Mouse (Mus musculus): ENCODE measurements around the gene Inpp5b.

Inpp5b gene

GRCm38 (mm10) chr4:124765802-124766565 is 24.3 kb downstream of the Inpp5b start:
- DNase-seq (ENCODE audit: low spot score), result peak; percentile 43

GRCm38 (mm10) chr4:124766566-124766940 is 24.9 kb downstream of the Inpp5b start:
- DNase-seq (ENCODE audit: low spot score), result no peak

- no peak for DNase-seq (ENCODE audit: low spot score)
Measured at GRCm38 (mm10) chr4:124768963-124769591, 27.4 kb downstream of the Inpp5b start.

GRCm38 (mm10) chr4:124770624-124771023 is 29.0 kb downstream of the Inpp5b start:
- no peak for DNase-seq (ENCODE audit: low spot score)

- DNase-seq (ENCODE audit: low spot score), result no peak
Measured at GRCm38 (mm10) chr4:124772125-124772524, 30.5 kb downstream of the Inpp5b start.

GRCm38 (mm10) chr4:124773449-124773848 is 31.8 kb downstream of the Inpp5b start:
- no peak for DNase-seq (ENCODE audit: low spot score)

GRCm38 (mm10) chr4:124773995-124774394 is 32.3 kb downstream of the Inpp5b start:
- DNase-seq (ENCODE audit: low spot score), result no peak

GRCm38 (mm10) chr4:124774429-124774828 is 32.8 kb downstream of the Inpp5b start:
- DNase-seq (ENCODE audit: low spot score), result no peak

GRCm38 (mm10) chr4:124781361-124781760 is 39.7 kb downstream of the Inpp5b start:
- no peak for DNase-seq (ENCODE audit: low spot score)

- DNase-seq (ENCODE audit: low spot score), result no peak
Measured at GRCm38 (mm10) chr4:124782395-124782794, 40.7 kb downstream of the Inpp5b start.

GRCm38 (mm10) chr4:124783937-124784336 is 42.3 kb downstream of the Inpp5b start:
- DNase-seq (ENCODE audit: low spot score), result no peak

- DNase-seq (ENCODE audit: low spot score), result no peak
Measured at GRCm38 (mm10) chr4:124790013-124790412, 48.4 kb downstream of the Inpp5b start.

- DNase-seq (ENCODE audit: low spot score), result no peak
Measured at GRCm38 (mm10) chr4:124792114-124792513, 50.5 kb downstream of the Inpp5b start.

GRCm38 (mm10) chr4:124796141-124796540 is 54.5 kb downstream of the Inpp5b start:
- DNase-seq (ENCODE audit: low spot score), result no peak

- no peak for DNase-seq (ENCODE audit: low spot score)
Measured at GRCm38 (mm10) chr4:124796913-124797312, 55.3 kb downstream of the Inpp5b start.

- peak; percentile 92 for DNase-seq (ENCODE audit: low spot score)
Measured at GRCm38 (mm10) chr4:124801552-124802308, 60.1 kb downstream of the Inpp5b start, which contains the start of gene Mtf1. Gene Mtf1 (plus strand): TSS chr4:124802104.

GRCm38 (mm10) chr4:124802309-124803260 is 60.9 kb downstream of the Inpp5b start:
- DNase-seq (ENCODE audit: low spot score), result peak; percentile 97

- DNase-seq (ENCODE audit: low spot score), result no peak
Measured at GRCm38 (mm10) chr4:124803406-124803805, 61.8 kb downstream of the Inpp5b start.

- peak; percentile 58 for DNase-seq (ENCODE audit: low spot score)
Measured at GRCm38 (mm10) chr4:124808511-124808910, 66.9 kb downstream of the Inpp5b start.

GRCm38 (mm10) chr4:124809136-124809883 is 67.7 kb downstream of the Inpp5b start:
- DNase-seq (ENCODE audit: low spot score), result no peak

GRCm38 (mm10) chr4:124810056-124810455 is 68.4 kb downstream of the Inpp5b start:
- DNase-seq (ENCODE audit: low spot score), result no peak
